Mouse (Mus musculus): ENCODE measurements around the gene Arih1. TPM values are rescaled to one million over a fixed set of nuclear protein-coding genes. Genes with fewer than 3 reads are reported as not detected.

Gene Arih1
- polyA plus RNA-seq, 1 experiment from 2014 or later = 9.6 TPM

DNA sequence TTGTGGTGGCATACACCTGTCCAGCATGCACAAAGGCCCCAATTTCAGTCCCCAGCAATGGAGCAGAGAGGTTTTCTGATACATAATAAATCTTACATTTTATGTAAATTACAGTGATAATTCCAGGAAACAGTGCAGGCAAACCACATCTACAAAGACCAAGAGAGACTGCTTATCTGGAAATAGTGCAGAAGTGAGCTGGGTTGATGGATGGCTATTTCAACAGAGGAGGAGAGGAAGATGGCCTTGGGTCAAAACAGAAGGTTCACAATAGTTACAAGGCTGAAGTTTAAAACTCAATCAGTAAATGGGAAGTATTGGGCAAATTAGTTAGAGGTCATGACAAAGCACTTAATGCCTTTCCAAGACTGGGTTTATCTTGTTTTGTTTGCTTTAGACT, 913 bp upstream of the Arih1 start:
- Histone ChIP-seq H3K4me1 (replicated peaks; ENCODE audit: insufficient read depth, low read length) (no peaks in the 10 kb centered on the region; the same call in 1 of the 2 replicates), H3K4me3 (replicated peaks; ENCODE audit: low read depth, low read length) (peak overlapping the region; percentile 89), H3K9ac (ENCODE audit: low read depth, low read length) (peak overlapping the region; percentile 97), H3K9me3 (replicated peaks; ENCODE audit: low read length) (no peaks in the 10 kb centered on the region), H3K27ac (peak overlapping the region; percentile 99), H3K36me3 (ENCODE audit: insufficient read depth, low read length) (no peaks in the 10 kb centered on the region), H3K4me2 (ENCODE audit: low read length) (peak overlapping the region; percentile 61), H3K27me3 (ENCODE audit: insufficient read depth, low read length) (no peaks in the 10 kb centered on the region)
- ATAC-seq (replicated peaks; ENCODE audit: low FRiP score, low read depth) (no peak), DNase-seq (ENCODE audit: low spot score) (peak; percentile 21)
- TF ChIP-seq CTCF (IDR thresholded peaks at IDR 0.05; ENCODE audit: low read depth) = no peak

DNA sequence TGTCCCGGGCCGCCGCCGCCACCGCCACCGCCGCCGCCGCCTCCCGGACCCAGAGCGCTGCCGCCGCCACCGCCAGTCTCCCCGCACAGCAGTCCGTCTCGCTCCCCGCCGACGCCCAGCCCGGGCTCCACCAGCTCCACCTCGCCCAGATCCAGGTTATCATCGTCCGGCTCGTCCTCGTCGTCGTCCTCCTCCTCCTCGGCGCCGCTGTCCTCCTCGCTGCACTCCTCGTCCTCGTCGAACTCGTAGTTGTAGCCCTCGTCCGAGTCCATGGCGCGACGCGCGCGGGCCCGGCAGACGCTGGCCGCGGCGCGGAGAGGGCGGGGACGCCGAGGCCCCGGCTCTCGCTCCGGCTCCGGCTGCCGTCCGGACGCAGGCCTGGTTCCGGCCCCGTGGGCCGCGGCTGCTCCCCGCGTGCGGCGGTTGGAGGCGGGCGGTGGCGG, 321 bp downstream of the Arih1 start:
- H3K9ac ChIP-seq (ENCODE audit: low read depth, low read length) = peak overlapping the region; percentile 97
- DNase-seq (ENCODE audit: low spot score) (peak; percentile 68), ATAC-seq (replicated peaks; ENCODE audit: low FRiP score, low read depth) (peak; percentile 76)
- peak overlapping the region; percentile 89 for H3K4me3 ChIP-seq (replicated peaks; ENCODE audit: low read depth, low read length)
- no peak for TF ChIP-seq CTCF (IDR thresholded peaks at IDR 0.05; ENCODE audit: low read depth)
- no peaks in the 10 kb centered on the region for H3K36me3 ChIP-seq (ENCODE audit: insufficient read depth, low read length)
- H3K27ac ChIP-seq = peak overlapping the region; percentile 99
- under 1% methylated on average over 58 of the region's 71 CpGs for WGBS
- no peaks in the 10 kb centered on the region for H3K9me3 ChIP-seq (replicated peaks; ENCODE audit: low read length)
- H3K27me3 ChIP-seq (ENCODE audit: insufficient read depth, low read length) = no peaks in the 10 kb centered on the region
- peak overlapping the region; percentile 70 for H3K4me2 ChIP-seq (ENCODE audit: low read length)
- H3K4me1 ChIP-seq (replicated peaks; ENCODE audit: insufficient read depth, low read length) = no peaks in the 10 kb centered on the region; the same call in 1 of the 2 replicates

- 0 out of 2 replicates have a peak, but pooled peaks have one; percentile 17 for TF ChIP-seq CTCF (IDR thresholded peaks at IDR 0.05; ENCODE audit: low read depth)
- H3K4me2 ChIP-seq (ENCODE audit: low read length) = peak overlapping the region; percentile 70
- H3K27ac ChIP-seq = peak overlapping the region; percentile 99
- H3K27me3 ChIP-seq (ENCODE audit: insufficient read depth, low read length) = no peaks in the 10 kb centered on the region
- H3K36me3 ChIP-seq (ENCODE audit: insufficient read depth, low read length) = no peaks in the 10 kb centered on the region
- ATAC-seq (replicated peaks; ENCODE audit: low FRiP score, low read depth) (peak; percentile 43), DNase-seq (ENCODE audit: low spot score) (peak; percentile 66)
- WGBS = 0% methylated on average over 34 of the region's 34 CpGs
- H3K4me1 ChIP-seq (replicated peaks; ENCODE audit: insufficient read depth, low read length) = no peaks in the 10 kb centered on the region; the same call in 1 of the 2 replicates
- H3K9me3 ChIP-seq (replicated peaks; ENCODE audit: low read length) = no peaks in the 10 kb centered on the region
- H3K4me3 ChIP-seq (replicated peaks; ENCODE audit: low read depth, low read length) = peak overlapping the region; percentile 89
- peak overlapping the region; percentile 97 for H3K9ac ChIP-seq (ENCODE audit: low read depth, low read length)
Measured at GRCm38 (mm10) chr9:59485511-59486075, 825 bp downstream of the Arih1 start.

- Histone ChIP-seq H3K27ac (no peak overlapping the region), H3K36me3 (ENCODE audit: insufficient read depth, low read length) (no peaks in the 10 kb centered on the region), H3K27me3 (ENCODE audit: insufficient read depth, low read length) (no peaks in the 10 kb centered on the region), H3K4me1 (replicated peaks; ENCODE audit: insufficient read depth, low read length) (no peaks in the 10 kb centered on the region; the same call in 1 of the 2 replicates), H3K9me3 (replicated peaks; ENCODE audit: low read length) (no peaks in the 10 kb centered on the region), H3K4me3 (replicated peaks; ENCODE audit: low read depth, low read length) (peak overlapping the region; percentile 89), H3K9ac (ENCODE audit: low read depth, low read length) (peak overlapping the region; percentile 97), H3K4me2 (ENCODE audit: low read length) (peak overlapping the region; percentile 70)
- 8% methylated on average over 7 of the region's 7 CpGs for WGBS
- TF ChIP-seq CTCF (IDR thresholded peaks at IDR 0.05; ENCODE audit: low read depth) = no peak
- no peak for DNase-seq (ENCODE audit: low spot score)
- no peak for ATAC-seq (replicated peaks; ENCODE audit: low FRiP score, low read depth)
Measured at GRCm38 (mm10) chr9:59484760-59485159, 1.7 kb downstream of the Arih1 start.

GRCm38 (mm10) chr9:59482419-59482818, 4.0 kb downstream of the Arih1 start:
- no peaks in the 10 kb centered on the region for H3K36me3 ChIP-seq (ENCODE audit: insufficient read depth, low read length)
- H3K4me1 ChIP-seq (replicated peaks; ENCODE audit: insufficient read depth, low read length) = no peaks in the 10 kb centered on the region; the same call in 1 of the 2 replicates
- H3K9ac ChIP-seq (ENCODE audit: low read depth, low read length) = no peak overlapping the region
- no peak overlapping the region for H3K27ac ChIP-seq
- TF ChIP-seq CTCF (IDR thresholded peaks at IDR 0.05; ENCODE audit: low read depth) = peak; percentile 61
- H3K4me2 ChIP-seq (ENCODE audit: low read length) = no peak overlapping the region
- no peak overlapping the region for H3K4me3 ChIP-seq (replicated peaks; ENCODE audit: low read depth, low read length)
- no peaks in the 10 kb centered on the region for H3K27me3 ChIP-seq (ENCODE audit: insufficient read depth, low read length)
- WGBS = 28% methylated on average over 1 of the region's 1 CpGs
- DNase-seq (ENCODE audit: low spot score) (peak; percentile 34), ATAC-seq (replicated peaks; ENCODE audit: low FRiP score, low read depth) (no peak)
- H3K9me3 ChIP-seq (replicated peaks; ENCODE audit: low read length) = no peaks in the 10 kb centered on the region

GRCm38 (mm10) chr9:59476617-59477016, 9.8 kb downstream of the Arih1 start:
- ATAC-seq (replicated peaks; ENCODE audit: low FRiP score, low read depth) (no peak), DNase-seq (ENCODE audit: low spot score) (no peak)
- no peaks in the 10 kb centered on the region for H3K9me3 ChIP-seq (replicated peaks; ENCODE audit: low read length)
- no peaks in the 10 kb centered on the region for H3K36me3 ChIP-seq (ENCODE audit: insufficient read depth, low read length)
- no peak overlapping the region for H3K9ac ChIP-seq (ENCODE audit: low read depth, low read length)
- no peak overlapping the region for H3K4me2 ChIP-seq (ENCODE audit: low read length)
- H3K4me3 ChIP-seq (replicated peaks; ENCODE audit: low read depth, low read length) = no peak overlapping the region
- H3K4me1 ChIP-seq (replicated peaks; ENCODE audit: insufficient read depth, low read length) = no peaks in the 10 kb centered on the region
- TF ChIP-seq CTCF (IDR thresholded peaks at IDR 0.05; ENCODE audit: low read depth) = no peak
- 86% methylated on average over 2 of the region's 2 CpGs for WGBS
- H3K27ac ChIP-seq = no peak overlapping the region
- H3K27me3 ChIP-seq (ENCODE audit: insufficient read depth, low read length) = no peaks in the 10 kb centered on the region
